Mouse (Mus musculus): ENCODE data around the gene Mapk12. TPM values are rescaled to one million over a fixed set of nuclear protein-coding genes. Genes with fewer than 3 reads are reported as not detected.

The Mapk12 gene
- total and polyA plus RNA-seq, 3 experiments, result 0.21 TPM; not detected in 2

- dilution Hi-C loops (cut with MboI; ENCODE audit: extremely low pct_ligation_motif_present, extremely low pct_unique_long_range_greater_than_20kb, low sequenced_read_pairs), result no loop called here
- 0 out of 2 replicates have a peak, but pooled peaks cover 3% of the 10 kb centered on the region for H3K79me2 ChIP-seq (replicated peaks; ENCODE audit: control insufficient read depth, extremely low read depth, insufficient read depth, poor library complexity, severe bottlenecking)
- H3K27me3 ChIP-seq (replicated peaks), result no peaks in the 10 kb centered on the region
Measured at GRCm38 (mm10) chr15:89180571-89181229, 40.2 kb upstream of the Mapk12 start, which contains the start of gene Plxnb2. Gene Plxnb2 (minus strand): TSS chr15:89180788.

DNA sequence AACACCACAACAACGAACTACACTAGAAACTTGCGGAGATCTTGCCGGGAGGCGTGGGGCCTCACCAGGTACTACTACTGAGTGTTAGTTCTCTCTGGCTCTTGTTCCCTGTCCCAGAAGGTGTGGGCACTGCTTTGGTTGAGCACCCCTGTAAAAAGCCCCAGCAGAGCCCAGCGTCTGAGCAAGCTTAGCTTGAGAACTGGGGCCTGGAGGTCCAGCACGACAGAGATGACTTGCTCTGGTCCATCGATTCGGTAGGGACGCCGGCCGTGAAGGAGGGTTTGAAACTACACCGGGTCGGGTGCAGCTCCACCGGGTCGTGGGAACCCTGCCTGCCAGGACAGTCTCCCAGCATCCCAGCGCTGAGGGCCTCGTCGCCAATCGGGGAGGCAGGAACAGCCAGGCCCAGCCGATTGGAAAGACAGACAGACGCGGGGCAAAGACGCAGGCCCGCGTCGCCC, 39.6 kb upstream of the Mapk12 start:
- Histone ChIP-seq H3K27ac (ENCODE audit: insufficient read depth, low read depth) (no peak overlapping the region), H3K4me2 (ENCODE audit: insufficient read depth, low read depth, poor library complexity, severe bottlenecking) (peak overlapping the region; percentile 92), H3K9me3 (replicated peaks; ENCODE audit: low read length) (peaks cover 8% of the 10 kb centered on the region), H3K36me3 (replicated peaks in 1 of 2; ENCODE audit: control insufficient read depth in 1 of 2, insufficient read depth in 1 of 2, low read length in 1 of 2) (peaks cover 6 to 35% of the 10 kb centered on the region in 2 experiments), H3K27me3 (replicated peaks) (no peaks in the 10 kb centered on the region), H3K4me1 (ENCODE audit: control insufficient read depth in 1 of 2, insufficient read depth in 2 of 2) (peaks cover 22 to 49% of the 10 kb centered on the region in 2 experiments), H3K4me3 (replicated peaks in 1 of 3; ENCODE audit: low read depth in 2 of 3, low read length in 2 of 3, poor library complexity in 1 of 3) (peak overlapping the region; percentile 15 to 77 (median 45)), H3K9ac (ENCODE audit: insufficient read depth, low read depth) (peak overlapping the region; percentile 35), H3K79me2 (replicated peaks; ENCODE audit: control insufficient read depth, extremely low read depth, insufficient read depth, poor library complexity, severe bottlenecking) (0 out of 2 replicates have a peak, but pooled peaks cover 3% of the 10 kb centered on the region)
- in situ Hi-C loops (cut with MboI; ENCODE audit: low pct_ligation_motif_present, low pct_unique_long_range_greater_than_20kb, low sequenced_read_pairs) (no loop called here), dilution Hi-C loops (cut with MboI; ENCODE audit: extremely low pct_ligation_motif_present, extremely low pct_unique_long_range_greater_than_20kb, low sequenced_read_pairs) (no loop called here)
- TF ChIP-seq CTCF (conservative IDR thresholded peaks at IDR 0.05 in 1 of 2, IDR thresholded peaks at IDR 0.05 in 1 of 2; ENCODE audit: low read depth in 2 of 2, low read length in 2 of 2) (no peak), NELFE (IDR thresholded peaks at IDR 0.05; ENCODE audit: low read depth, low read length) (no peak), SMC3 (IDR thresholded peaks at IDR 0.05; ENCODE audit: low read depth, low read length) (no peak), NRF1 (IDR thresholded peaks at IDR 0.05; ENCODE audit: low read depth, low read length) (no peak), SIN3A (IDR thresholded peaks at IDR 0.05; ENCODE audit: low read length) (no peak), EP300 (IDR thresholded peaks at IDR 0.05; ENCODE audit: low read length) (no peak), JUN (IDR thresholded peaks at IDR 0.05; ENCODE audit: insufficient read depth, low read depth, low read length) (no peak), GABPA (IDR thresholded peaks at IDR 0.05; ENCODE audit: insufficient replicate concordance, low read depth, low read length) (no peak), POLR2AphosphoS2 (IDR thresholded peaks at IDR 0.05; ENCODE audit: low read depth, low read length) (no peak), POLR2A (IDR thresholded peaks at IDR 0.05; ENCODE audit: low read depth, low read length) (no peak)
- no peak for DNase-seq (ENCODE audit: extremely low read depth)

More at GRCm38 (mm10) chr15:89180571-89181229, 40.2 kb upstream of the Mapk12 start, which contains the start of gene Plxnb2:
- H3K27ac ChIP-seq (ENCODE audit: insufficient read depth, low read depth), result no peak within 1 kb of the TSS
- no peak for DNase-seq (ENCODE audit: extremely low read depth)
- H3K9ac ChIP-seq (ENCODE audit: insufficient read depth, low read depth), result peak within 1 kb of the TSS; percentile 35
- no peak for TF ChIP-seq RCOR1 (conservative IDR thresholded peaks at IDR 0.05; ENCODE audit: low read depth, low read length)
- TF ChIP-seq ZMIZ1 (IDR thresholded peaks at IDR 0.05; ENCODE audit: low read depth, low read length), result peak; percentile 29; the same call in 1 of the 2 replicates
- no peak for TF ChIP-seq USF1 (IDR thresholded peaks at IDR 0.05; ENCODE audit: low read depth, low read length)
- TF ChIP-seq UBTF (IDR thresholded peaks at IDR 0.05; ENCODE audit: low read depth, low read length), result no peak
- TF ChIP-seq TCF12 (IDR thresholded peaks at IDR 0.05; ENCODE audit: low read depth, low read length), result no peak
- no peak for TF ChIP-seq JUND (conservative IDR thresholded peaks at IDR 0.05; ENCODE audit: low read depth, low read length)
- no peak for TF ChIP-seq HCFC1 (IDR thresholded peaks at IDR 0.05; ENCODE audit: low read depth, low read length)
- 0 out of 2 replicates have a peak, but pooled peaks have one; percentile 11 for TF ChIP-seq NELFE (IDR thresholded peaks at IDR 0.05; ENCODE audit: low read depth, low read length)
- TF ChIP-seq EP300 (IDR thresholded peaks at IDR 0.05; ENCODE audit: low read length), result no peak
- TF ChIP-seq USF2 (conservative IDR thresholded peaks at IDR 0.05; ENCODE audit: low read depth, low read length), result no peak
- no peak for TF ChIP-seq SMC3 (IDR thresholded peaks at IDR 0.05; ENCODE audit: low read depth, low read length)
- no peak for TF ChIP-seq ZC3H11A (IDR thresholded peaks at IDR 0.05; ENCODE audit: low read depth, low read length)
- TF ChIP-seq CHD1 (IDR thresholded peaks at IDR 0.05; ENCODE audit: low read depth, low read length), result no peak
- no peak for TF ChIP-seq PAX5 (IDR thresholded peaks at IDR 0.05; ENCODE audit: low read length)
- no peak for TF ChIP-seq CTCF (conservative IDR thresholded peaks at IDR 0.05 in 1 of 2, IDR thresholded peaks at IDR 0.05 in 1 of 2; ENCODE audit: low read depth in 2 of 2, low read length in 2 of 2)
- TF ChIP-seq MXI1 (IDR thresholded peaks at IDR 0.05; ENCODE audit: low read depth, low read length), result peak; percentile 14; the same call in 1 of the 2 replicates
- no peak for TF ChIP-seq E2F4 (IDR thresholded peaks at IDR 0.05; ENCODE audit: insufficient replicate concordance, low read depth, low read length)
- TF ChIP-seq GABPA (IDR thresholded peaks at IDR 0.05; ENCODE audit: insufficient replicate concordance, low read depth, low read length), result no peak
- no peak for TF ChIP-seq MAFK (IDR thresholded peaks at IDR 0.05; ENCODE audit: insufficient replicate concordance, low read length)
- peak; percentile 60; the same call in 1 of the 2 replicates for TF ChIP-seq MAZ (IDR thresholded peaks at IDR 0.05; ENCODE audit: low read depth, low read length)
- TF ChIP-seq ZNF384 (IDR thresholded peaks at IDR 0.05; ENCODE audit: low read depth, low read length), result no peak
- no peak for TF ChIP-seq RAD21 (IDR thresholded peaks at IDR 0.05; ENCODE audit: low read depth, low read length)
- TF ChIP-seq ZKSCAN1 (IDR thresholded peaks at IDR 0.05; ENCODE audit: borderline replicate concordance, low read depth, low read length), result no peak
- no peak for TF ChIP-seq SIN3A (IDR thresholded peaks at IDR 0.05; ENCODE audit: low read length)
- no peak for TF ChIP-seq MYC (IDR thresholded peaks at IDR 0.05; ENCODE audit: low read depth, low read length)
- peak within 1 kb of the TSS; percentile 15 to 77 (median 45) for H3K4me3 ChIP-seq (replicated peaks in 1 of 3; ENCODE audit: low read depth in 2 of 3, low read length in 2 of 3, poor library complexity in 1 of 3)
- peaks cover 6 to 41% of the 10 kb centered on the region in 2 experiments for H3K36me3 ChIP-seq (replicated peaks in 1 of 2; ENCODE audit: control insufficient read depth in 1 of 2, insufficient read depth in 1 of 2, low read length in 1 of 2)
- peak within 1 kb of the TSS; percentile 92 for H3K4me2 ChIP-seq (ENCODE audit: insufficient read depth, low read depth, poor library complexity, severe bottlenecking)
- in situ Hi-C loops (cut with MboI; ENCODE audit: low pct_ligation_motif_present, low pct_unique_long_range_greater_than_20kb, low sequenced_read_pairs), result no loop called here
- peaks cover 22 to 48% of the 10 kb centered on the region in 2 experiments for H3K4me1 ChIP-seq (ENCODE audit: control insufficient read depth in 1 of 2, insufficient read depth in 2 of 2)
- H3K9me3 ChIP-seq (replicated peaks; ENCODE audit: low read length), result peaks cover 8% of the 10 kb centered on the region

All from CH12.LX (cell line).